Comparison of ENCODE assay signal across 18 mouse cellular contexts in the genomic region with DNA sequence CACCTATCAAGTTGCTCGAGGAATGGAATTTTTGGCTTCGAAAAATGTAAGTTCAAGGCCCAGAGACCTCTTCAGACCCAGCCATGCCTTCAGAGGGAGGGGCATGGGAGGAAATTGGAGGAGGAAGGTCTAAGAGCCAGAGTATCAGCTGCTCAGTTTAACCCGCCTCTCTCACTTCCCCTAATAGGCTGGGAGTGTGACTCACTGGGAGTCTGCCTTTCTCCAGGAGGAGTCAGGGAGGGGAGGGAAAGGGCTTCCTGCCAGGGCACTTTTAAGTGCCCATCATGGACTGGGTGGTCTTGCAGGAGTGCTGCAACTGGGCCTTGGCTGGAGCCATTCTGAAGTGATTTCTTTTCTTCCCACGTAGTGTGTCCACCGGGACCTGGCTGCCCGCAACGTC. TPM values are rescaled to one million over a fixed set of nuclear protein-coding genes. Genes with fewer than 3 reads are reported as not detected.
A peak's percentile ranks its signal among the peaks of the same experiment; 100 is the strongest.
DNase-seq lines count a peak whose midpoint lies in the region; ATAC-seq and TF ChIP-seq lines count a peak whose summit lies in the region.
"Had no signal": no experiment of that assay in that cellular context is flagged by ENCODE, and none has a peak within 500 bp of the region (broad histone marks: within the 10 kb centered on the region; RNA-seq: fewer than 3 reads in every experiment).

No protein-coding gene starts in this region.

- ATAC-seq in midbrain, postnatal 0 days (ENCODE audit: low FRiP score), result no peak
- no peak for ATAC-seq in midbrain, embryonic 11.5 days (ENCODE audit: low FRiP score)
- peak; percentile 68; the same call in 1 of the 2 replicates for ATAC-seq in stomach, embryonic 16.5 days (ENCODE audit: insufficient read depth, low FRiP score)
- no peak for ATAC-seq in CD4-positive, CD25-positive, alpha-beta regulatory T cell, adult 4 months
- ATAC-seq: hindbrain, embryonic 16.5 days; midbrain, embryonic 16.5 days had no signal

- WGBS in midbrain, postnatal 0 days, result 92% methylated on average over 7 of the region's 7 CpGs
- WGBS in midbrain, embryonic 11.5 days, result 87% methylated on average over 7 of the region's 7 CpGs
- 62% methylated on average over 7 of the region's 7 CpGs for WGBS in stomach, embryonic 16.5 days

- no peak overlapping the region for H3K9ac ChIP-seq in midbrain, postnatal 0 days (replicated peaks; ENCODE audit: low read length, poor library complexity, severe bottlenecking)
- no peak overlapping the region for H3K9ac ChIP-seq in midbrain, embryonic 11.5 days (ENCODE audit: low read length)
- no peak overlapping the region for H3K9ac ChIP-seq in stomach, embryonic 16.5 days (ENCODE audit: low read length)
- H3K9ac ChIP-seq: embryonic facial prominence, embryonic 13.5 days; forebrain, embryonic 13.5 days; heart, embryonic 13.5 days; lung, embryonic 15.5 days; neural tube, embryonic 13.5 days had no signal

- TF ChIP-seq CTCF in midbrain, postnatal 0 days (IDR thresholded peaks at IDR 0.05), result no peak

- H3K27ac ChIP-seq in midbrain, postnatal 0 days (ENCODE audit: low read depth, low read length), result no peak overlapping the region
- no peak overlapping the region for H3K27ac ChIP-seq in midbrain, embryonic 11.5 days (ENCODE audit: low read depth, low read length)
- no peak overlapping the region for H3K27ac ChIP-seq in stomach, embryonic 16.5 days (ENCODE audit: low read length)
- H3K27ac ChIP-seq: embryonic facial prominence, embryonic 13.5 days; forebrain, embryonic 13.5 days; heart, embryonic 13.5 days; lung, embryonic 15.5 days; neural tube, embryonic 13.5 days had no signal

- H3K4me2 ChIP-seq in midbrain, postnatal 0 days (ENCODE audit: low read depth, low read length, poor library complexity, severe bottlenecking), result no peak overlapping the region
- no peak overlapping the region for H3K4me2 ChIP-seq in midbrain, embryonic 11.5 days
- no peak overlapping the region for H3K4me2 ChIP-seq in stomach, embryonic 16.5 days (ENCODE audit: low read depth, low read length)
- H3K4me2 ChIP-seq: embryonic facial prominence, embryonic 13.5 days; forebrain, embryonic 13.5 days; heart, embryonic 13.5 days; lung, embryonic 15.5 days; neural tube, embryonic 13.5 days had no signal

- H3K36me3 ChIP-seq in midbrain, postnatal 0 days (ENCODE audit: insufficient read depth, low read length), result no peaks in the 10 kb centered on the region
- H3K36me3 ChIP-seq in midbrain, embryonic 11.5 days (ENCODE audit: control insufficient read depth, insufficient read depth, low read length), result no peaks in the 10 kb centered on the region
- peaks cover 18% of the 10 kb centered on the region for H3K36me3 ChIP-seq in stomach, embryonic 16.5 days (ENCODE audit: control insufficient read depth, insufficient read depth, low read length)
- H3K36me3 ChIP-seq: neural tube, embryonic 13.5 days had no signal

- DNase-seq in adrenal gland, postnatal 14 days, result peak; percentile 9
- DNase-seq in adrenal gland, adult 18-20 months (ENCODE audit: low spot score in 2 of 2), result no peak
- peak; percentile 6 for DNase-seq in kidney, adult 9 months
- no peak for DNase-seq in kidney, postnatal 4 days
- DNase-seq in midbrain, postnatal 0 days (ENCODE audit: low spot score), result peak; percentile 31
- no peak for DNase-seq in midbrain, embryonic 11.5 days (ENCODE audit: low spot score, missing footprints)
- DNase-seq: adrenal gland, postnatal 25 days; cerebellum, postnatal 25 days; liver had no signal

- H3K9me3 ChIP-seq in midbrain, postnatal 0 days (ENCODE audit: low read length), result no peaks in the 10 kb centered on the region
- no peaks in the 10 kb centered on the region for H3K9me3 ChIP-seq in midbrain, embryonic 11.5 days (ENCODE audit: control insufficient read depth, low read length)
- H3K9me3 ChIP-seq in stomach, embryonic 16.5 days (replicated peaks; ENCODE audit: control insufficient read depth, low read length), result no peaks in the 10 kb centered on the region
- H3K9me3 ChIP-seq: embryonic facial prominence, embryonic 13.5 days; forebrain, embryonic 13.5 days; heart, embryonic 13.5 days; lung, embryonic 15.5 days; neural tube, embryonic 13.5 days had no signal

- H3K4me3 ChIP-seq in midbrain, postnatal 0 days (ENCODE audit: low read depth, low read length), result no peak overlapping the region
- no peak overlapping the region for H3K4me3 ChIP-seq in midbrain, embryonic 11.5 days (ENCODE audit: low read depth, low read length)
- no peak overlapping the region for H3K4me3 ChIP-seq in stomach, embryonic 16.5 days (replicated peaks; ENCODE audit: low read length)
- H3K4me3 ChIP-seq: embryonic facial prominence, embryonic 13.5 days; forebrain, embryonic 13.5 days; heart, embryonic 13.5 days; lung, embryonic 15.5 days; neural tube, embryonic 13.5 days had no signal

- no peaks in the 10 kb centered on the region for H3K4me1 ChIP-seq in midbrain, postnatal 0 days (ENCODE audit: insufficient read depth, low read length)
- no peaks in the 10 kb centered on the region for H3K4me1 ChIP-seq in midbrain, embryonic 11.5 days (ENCODE audit: control insufficient read depth, insufficient read depth, low read length)
- peaks cover 4% of the 10 kb centered on the region; the same call in 1 of the 2 replicates for H3K4me1 ChIP-seq in stomach, embryonic 16.5 days (ENCODE audit: control insufficient read depth, insufficient read depth, low read length)
- H3K4me1 ChIP-seq: embryonic facial prominence, embryonic 13.5 days; forebrain, embryonic 13.5 days; lung, embryonic 15.5 days had no signal

- H3K27me3 ChIP-seq in midbrain, postnatal 0 days (ENCODE audit: insufficient read depth, low read length), result no peaks in the 10 kb centered on the region
- no peaks in the 10 kb centered on the region for H3K27me3 ChIP-seq in midbrain, embryonic 11.5 days (ENCODE audit: control insufficient read depth, insufficient read depth, low read length)
- no peaks in the 10 kb centered on the region for H3K27me3 ChIP-seq in stomach, embryonic 16.5 days (ENCODE audit: control insufficient read depth, insufficient read depth, low read length)
- H3K27me3 ChIP-seq: embryonic facial prominence, embryonic 13.5 days; forebrain, embryonic 13.5 days; heart, embryonic 13.5 days; lung, embryonic 15.5 days; neural tube, embryonic 13.5 days had no signal

RNA-seq across cellular contexts. Expression of gene Pdgfra, which starts 33.5 kb away (rescaled TPM):
- 26.8 and 33.8 TPM in 2 replicates for total RNA-seq in adrenal gland, postnatal 14 days (2021)
- 10 to 100 TPM; 32.4 to 39.2 TPM for total RNA-seq in adrenal gland, adult 18-20 months (2021)
- total RNA-seq in midbrain, postnatal 0 days (2014; rRNA removed), result 52.4 and 58.8 TPM in 2 replicates
- polyA plus RNA-seq in midbrain, postnatal 0 days (2015; fragmentation: Nextera tagmentation; extraction: Ambion mirVana), result 16.7 and 20.3 TPM in 2 replicates
- polyA plus RNA-seq in midbrain, embryonic 11.5 days (2014; fragmentation: Nextera tagmentation; extraction: Ambion mirVana), result 18.2 and 22.0 TPM in 2 replicates
- polyA plus RNA-seq in stomach, embryonic 16.5 days (2015; fragmentation: Nextera tagmentation; extraction: Ambion mirVana), result 38.7 and 39.5 TPM in 2 replicates
- polyA plus RNA-seq in CD4-positive, CD25-positive, alpha-beta regulatory T cell, adult 4 months (2017; shearing (Covaris generic)), result under 1 TPM in 1 of 2 experiments, not detected in 1; 0.66 TPM

Comparison
In these comparisons a context has a peak if more than half of its experiments do, and no peak if none do; other contexts are left out.
1. DNase-seq: peak in adrenal gland, postnatal 14 days (single experiment), kidney, adult 9 months (single experiment) and midbrain, postnatal 0 days (single experiment); none in adrenal gland, adult 18-20 months (0 of 2), kidney, postnatal 4 days (0 of 2) and midbrain, embryonic 11.5 days (single experiment).
2. RNA of gene Pdgfra, which starts 33.5 kb away (polyA plus RNA-seq): 38.7 to 39.5 TPM in stomach, embryonic 16.5 days, 18.2 to 22.0 TPM in midbrain, embryonic 11.5 days and 16.7 to 20.3 TPM in midbrain, postnatal 0 days; 0.66 TPM in CD4-positive, CD25-positive, alpha-beta regulatory T cell, adult 4 months; every median in the first group is over 10 times any median in the second.